Mouse (Mus musculus) ES-Bruce4 (cell line): ENCODE measurements around the gene Gnptab.

ENCODE experiments used
- CTCF ChIP-seq: IDR thresholded peaks from one replicate; pipeline ENCODE4 v1.8.1; 2011; ENCODE audit warnings: low read depth, low read length
- EP300 ChIP-seq: IDR thresholded peaks from 2 replicates; pipeline ENCODE4 v1.6.1; 2011; ENCODE audit warnings: low read depth, low read length; ENCODE audit not compliant: insufficient read depth
- POLR2A ChIP-seq: IDR thresholded peaks from one replicate; pipeline ENCODE4 v1.8.1; 2011; ENCODE audit warnings: low read length; ENCODE audit not compliant: insufficient read depth

GRCm38 (mm10) chr10:88356983-88357559, 21.9 kb upstream of the Gnptab start:
- TF ChIP-seq CTCF: no peak
- no peak for TF ChIP-seq EP300
- TF ChIP-seq POLR2A: no peak
